Mouse (Mus musculus): ENCODE measurements around the gene Gm20716. TPM values are rescaled to one million over a fixed set of nuclear protein-coding genes. Genes with fewer than 3 reads are reported as not detected.
A peak's percentile ranks its signal among the peaks of the same experiment; 100 is the strongest.
"Not testable (repeated sequence)": the region's sequence is repeated elsewhere in the genome, so short reads cannot be mapped to it uniquely, and the experiment has no call there.

Gm20716 gene
- polyA plus RNA-seq, 1 experiment, result not detected

- WGBS, result 88% methylated on average over 9 of the region's 9 CpGs
- H3K4me3 ChIP-seq (ENCODE audit: insufficient read depth, low read depth, low read length), result no peak overlapping the region
- no peak overlapping the region for H3K27ac ChIP-seq (ENCODE audit: insufficient read depth, low read depth, low read length)
- peaks cover 11% of the 10 kb centered on the region for H3K4me1 ChIP-seq (ENCODE audit: control insufficient read depth, insufficient read depth, low read length)
- TF ChIP-seq CTCF (IDR thresholded peaks at IDR 0.05; ENCODE audit: insufficient read depth, low read depth, low read length) (no peak), POLR2A (IDR thresholded peaks at IDR 0.05; ENCODE audit: insufficient read depth, low read depth, low read length) (no peak)
Observed at GRCm38 (mm10) chr2:168160370-168160930, 69.7 kb downstream of the Gm20716 start.

GRCm38 (mm10) chr2:168158911-168159711, 71.1 kb downstream of the Gm20716 start:
- Histone ChIP-seq H3K27ac (ENCODE audit: insufficient read depth, low read depth, low read length) (no peak overlapping the region), H3K4me1 (ENCODE audit: control insufficient read depth, insufficient read depth, low read length) (peaks cover 17% of the 10 kb centered on the region), H3K4me3 (ENCODE audit: insufficient read depth, low read depth, low read length) (no peak overlapping the region)
- WGBS, result 25% methylated on average over 25 of the region's 25 CpGs
- TF ChIP-seq CTCF (IDR thresholded peaks at IDR 0.05; ENCODE audit: insufficient read depth, low read depth, low read length) (no peak), POLR2A (IDR thresholded peaks at IDR 0.05; ENCODE audit: insufficient read depth, low read depth, low read length) (no peak)

- 76% methylated on average over 9 of the region's 11 CpGs for WGBS
- H3K27ac ChIP-seq (ENCODE audit: insufficient read depth, low read depth, low read length); H3K4me3 ChIP-seq (ENCODE audit: insufficient read depth, low read depth, low read length): not testable (repeated sequence)
- peaks cover 17% of the 10 kb centered on the region for H3K4me1 ChIP-seq (ENCODE audit: control insufficient read depth, insufficient read depth, low read length)
Observed at GRCm38 (mm10) chr2:168157974-168158373, 72.2 kb downstream of the Gm20716 start.

- peaks cover 14% of the 10 kb centered on the region for H3K4me1 ChIP-seq (ENCODE audit: control insufficient read depth, insufficient read depth, low read length)
- TF ChIP-seq CTCF (IDR thresholded peaks at IDR 0.05; ENCODE audit: insufficient read depth, low read depth, low read length) (no peak), POLR2A (IDR thresholded peaks at IDR 0.05; ENCODE audit: insufficient read depth, low read depth, low read length) (no peak)
- no peak overlapping the region for H3K27ac ChIP-seq (ENCODE audit: insufficient read depth, low read depth, low read length)
- H3K4me3 ChIP-seq (ENCODE audit: insufficient read depth, low read depth, low read length), result no peak overlapping the region
- 79% methylated on average over 14 of the region's 14 CpGs for WGBS
Observed at GRCm38 (mm10) chr2:168156361-168156760, 73.8 kb downstream of the Gm20716 start.

- no peak for TF ChIP-seq CTCF (IDR thresholded peaks at IDR 0.05; ENCODE audit: insufficient read depth, low read depth, low read length)
- no peak for TF ChIP-seq POLR2A (IDR thresholded peaks at IDR 0.05; ENCODE audit: insufficient read depth, low read depth, low read length)
- WGBS, result 95% methylated on average over 7 of the region's 7 CpGs
- H3K4me3 ChIP-seq (ENCODE audit: insufficient read depth, low read depth, low read length), result no peak overlapping the region
Observed at GRCm38 (mm10) chr2:168155666-168156065, 74.5 kb downstream of the Gm20716 start.

GRCm38 (mm10) chr2:168154090-168154881, 75.9 kb downstream of the Gm20716 start:
- H3K4me3 ChIP-seq (ENCODE audit: insufficient read depth, low read depth, low read length), result no peak overlapping the region
- TF ChIP-seq CTCF (IDR thresholded peaks at IDR 0.05; ENCODE audit: insufficient read depth, low read depth, low read length), result peak; percentile 37
- TF ChIP-seq POLR2A (IDR thresholded peaks at IDR 0.05; ENCODE audit: insufficient read depth, low read depth, low read length), result no peak
- WGBS, result 35% methylated on average over 14 of the region's 14 CpGs
- no peak overlapping the region for H3K27ac ChIP-seq (ENCODE audit: insufficient read depth, low read depth, low read length)
- peaks cover 10% of the 10 kb centered on the region for H3K4me1 ChIP-seq (ENCODE audit: control insufficient read depth, insufficient read depth, low read length)

More at GRCm38 (mm10) chr2:168155666-168156065, 74.5 kb downstream of the Gm20716 start:
- no peak overlapping the region for H3K27ac ChIP-seq (ENCODE audit: insufficient read depth, low read depth, low read length)
- peaks cover 11% of the 10 kb centered on the region for H3K4me1 ChIP-seq (ENCODE audit: control insufficient read depth, insufficient read depth, low read length)

- Histone ChIP-seq H3K4me3 (ENCODE audit: insufficient read depth, low read depth, low read length) (no peak overlapping the region), H3K27ac (ENCODE audit: insufficient read depth, low read depth, low read length) (no peak overlapping the region), H3K4me1 (ENCODE audit: control insufficient read depth, insufficient read depth, low read length) (peaks cover under 1% of the 10 kb centered on the region; the same call in 1 of the 2 replicates)
- no peak for TF ChIP-seq CTCF (IDR thresholded peaks at IDR 0.05; ENCODE audit: insufficient read depth, low read depth, low read length)
- 93% methylated on average over 8 of the region's 8 CpGs for WGBS
Observed at GRCm38 (mm10) chr2:168149241-168149640, 80.9 kb downstream of the Gm20716 start.

GRCm38 (mm10) chr2:168147722-168148432, 82.3 kb downstream of the Gm20716 start:
- TF ChIP-seq POLR2A (IDR thresholded peaks at IDR 0.05; ENCODE audit: insufficient read depth, low read depth, low read length) (no peak), CTCF (IDR thresholded peaks at IDR 0.05; ENCODE audit: insufficient read depth, low read depth, low read length) (no peak)
- H3K4me3 ChIP-seq (ENCODE audit: insufficient read depth, low read depth, low read length), result no peak overlapping the region
- peaks cover 6% of the 10 kb centered on the region for H3K4me1 ChIP-seq (ENCODE audit: control insufficient read depth, insufficient read depth, low read length)
- 81% methylated on average over 22 of the region's 22 CpGs for WGBS
- H3K27ac ChIP-seq (ENCODE audit: insufficient read depth, low read depth, low read length), result no peak overlapping the region

Data from olfactory bulb, adult 2 months (tissue).